Mouse (Mus musculus): Measurements from ENCODE around the gene Tvp23a. TPM values are rescaled to one million over a fixed set of nuclear protein-coding genes. Genes with fewer than 3 reads are reported as not detected.

Gene Tvp23a
- polyA plus RNA-seq, 1 experiment: 2.6 TPM

DNA sequence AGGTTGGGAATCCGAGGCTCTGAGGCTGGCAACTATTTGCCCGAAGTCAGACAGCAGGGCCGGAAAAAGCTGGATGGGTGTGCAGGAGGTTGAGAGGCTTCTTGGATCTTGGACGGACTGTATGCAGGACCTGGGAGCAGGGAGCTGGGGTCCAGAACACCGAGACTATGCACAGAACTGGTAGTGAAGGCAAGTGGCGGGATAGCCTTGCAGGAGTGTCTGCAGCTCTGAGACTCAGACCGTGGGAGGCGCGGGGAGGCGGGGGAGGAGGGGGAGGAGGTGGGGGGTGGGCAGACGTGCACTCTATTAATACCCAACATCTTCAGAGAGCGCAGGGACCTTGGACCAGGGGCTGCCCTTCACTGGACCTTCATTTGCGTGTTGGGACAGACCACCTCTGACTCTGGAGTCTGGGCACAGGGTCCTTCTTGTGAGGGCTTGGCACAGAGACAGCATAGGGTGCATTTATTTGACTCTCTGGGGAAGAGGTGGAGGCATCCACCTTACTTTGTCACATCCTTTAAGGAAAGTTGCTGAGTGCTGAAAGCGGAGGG, 42.8 kb upstream of the Tvp23a start:
- no peak overlapping the region for H3K4me3 ChIP-seq
- no peak overlapping the region for H3ac ChIP-seq (ENCODE audit: control insufficient read depth, insufficient read length)
- no peak overlapping the region for H3K4me2 ChIP-seq (ENCODE audit: low read depth)
- TF ChIP-seq TCF12 (IDR thresholded peaks at IDR 0.05; ENCODE audit: insufficient read depth, poor library complexity, severe bottlenecking) (no peak), TCF3 (IDR thresholded peaks at IDR 0.05; ENCODE audit: insufficient read length, low read depth) (no peak)
- no peaks in the 10 kb centered on the region for H3K79me2 ChIP-seq (ENCODE audit: control insufficient read depth, insufficient read depth)
- no peaks in the 10 kb centered on the region for H3K36me3 ChIP-seq (ENCODE audit: control insufficient read depth, insufficient read depth)
- peaks cover 40% of the 10 kb centered on the region for H3K27me3 ChIP-seq (ENCODE audit: control insufficient read depth, insufficient read depth, insufficient read length)

DNA sequence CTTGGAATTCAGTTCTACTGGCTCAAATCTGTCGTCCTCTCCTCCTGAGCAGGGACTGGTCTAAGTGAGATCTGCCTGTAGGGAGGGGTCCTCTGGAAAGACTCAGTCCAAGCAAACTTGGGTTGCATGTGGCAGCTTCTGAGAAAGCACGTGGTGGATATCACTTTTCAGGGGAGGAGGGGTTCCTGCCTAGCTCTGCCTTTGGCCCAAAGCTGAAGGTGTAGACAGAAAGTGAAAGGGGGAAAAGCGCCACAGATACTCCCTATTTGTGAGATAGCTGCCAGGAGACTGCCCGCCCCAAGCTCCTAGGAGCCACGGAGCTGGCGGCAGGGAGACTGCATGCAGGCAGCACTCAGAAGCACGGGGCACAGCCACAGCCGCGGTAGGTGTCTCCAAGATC, 42.3 kb upstream of the Tvp23a start:
- Histone ChIP-seq H3K36me3 (ENCODE audit: control insufficient read depth, insufficient read depth) (no peaks in the 10 kb centered on the region), H3ac (ENCODE audit: control insufficient read depth, insufficient read length) (no peak overlapping the region), H3K4me2 (ENCODE audit: low read depth) (no peak overlapping the region), H3K4me3 (no peak overlapping the region), H3K79me2 (ENCODE audit: control insufficient read depth, insufficient read depth) (no peaks in the 10 kb centered on the region), H3K27me3 (ENCODE audit: control insufficient read depth, insufficient read depth, insufficient read length) (peaks cover 42% of the 10 kb centered on the region)
- no peak for TF ChIP-seq TCF3 (IDR thresholded peaks at IDR 0.05; ENCODE audit: insufficient read length, low read depth)
- no peak for TF ChIP-seq MYOG (IDR thresholded peaks at IDR 0.05; ENCODE audit: control insufficient read depth in 1 of 3, insufficient read depth in 1 of 3, insufficient read length in 2 of 3, low read depth in 2 of 3)
- no peak for TF ChIP-seq REST (IDR thresholded peaks at IDR 0.05; ENCODE audit: insufficient read depth, insufficient read length)
- no peak for TF ChIP-seq POLR2A (IDR thresholded peaks at IDR 0.05; ENCODE audit: insufficient read length, low read depth)
- no peak for TF ChIP-seq POLR2AphosphoS2 (IDR thresholded peaks at IDR 0.05; ENCODE audit: insufficient read length, low read depth)
- no peak for TF ChIP-seq TCF12 (IDR thresholded peaks at IDR 0.05; ENCODE audit: insufficient read depth, poor library complexity, severe bottlenecking)
- no peak for TF ChIP-seq SRF (IDR thresholded peaks at IDR 0.05; ENCODE audit: control insufficient read depth, insufficient read length, low read depth)
- no peak for TF ChIP-seq MAX (IDR thresholded peaks at IDR 0.05; ENCODE audit: low read depth)
- TF ChIP-seq USF1 (IDR thresholded peaks at IDR 0.05; ENCODE audit: low read depth): no peak
- TF ChIP-seq CEBPB (IDR thresholded peaks at IDR 0.05; ENCODE audit: insufficient read depth, poor library complexity, severe bottlenecking): no peak
- no peak for TF ChIP-seq E2F4 (IDR thresholded peaks at IDR 0.05; ENCODE audit: insufficient read depth)
- TF ChIP-seq MYOD1 (IDR thresholded peaks at IDR 0.05; ENCODE audit: control insufficient read depth in 1 of 3, insufficient read length in 2 of 3, low read depth in 2 of 3): no peak

DNA sequence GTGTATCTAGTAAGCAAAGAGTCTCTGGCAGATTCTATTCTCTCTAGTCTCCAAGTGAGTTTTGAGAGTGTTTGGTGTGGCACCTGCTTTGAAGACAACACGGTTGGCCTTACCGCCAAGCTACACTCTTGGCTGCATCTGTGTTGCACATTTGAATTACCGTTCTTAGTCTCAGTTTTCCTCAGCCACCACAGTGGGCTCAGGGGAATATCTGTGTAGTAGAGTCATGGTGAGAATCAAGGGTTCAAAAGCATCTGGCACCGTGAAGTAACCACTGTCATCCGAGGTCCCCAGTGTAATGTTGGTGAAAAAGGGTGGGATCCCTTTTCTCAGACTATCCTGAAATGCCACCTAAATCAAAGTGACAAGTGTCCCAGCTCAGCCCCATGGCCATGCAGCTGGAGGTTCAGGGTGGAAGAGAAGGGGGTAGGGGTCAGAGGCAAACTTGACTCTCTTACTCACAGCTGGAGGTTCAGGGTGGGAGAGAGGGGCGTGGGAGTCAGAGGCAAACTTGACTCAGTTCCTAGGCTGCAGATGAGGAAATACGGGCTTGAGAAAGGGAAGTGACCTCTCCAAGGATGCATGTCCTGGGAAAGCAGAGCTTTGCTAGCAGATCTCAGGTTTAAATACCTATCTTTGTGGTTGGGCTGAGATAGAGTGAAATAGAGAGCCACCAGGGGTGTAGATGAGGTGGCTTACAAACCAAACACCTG, 41.8 kb upstream of the Tvp23a start:
- H3K36me3 ChIP-seq (ENCODE audit: control insufficient read depth, insufficient read depth): no peaks in the 10 kb centered on the region
- H3ac ChIP-seq (ENCODE audit: control insufficient read depth, insufficient read length): no peak overlapping the region
- TF ChIP-seq TCF12 (IDR thresholded peaks at IDR 0.05; ENCODE audit: insufficient read depth, poor library complexity, severe bottlenecking) (no peak), MYOD1 (IDR thresholded peaks at IDR 0.05; ENCODE audit: control insufficient read depth in 1 of 3, insufficient read length in 2 of 3, low read depth in 2 of 3) (no peak), CEBPB (IDR thresholded peaks at IDR 0.05; ENCODE audit: insufficient read depth, poor library complexity, severe bottlenecking) (no peak), MYOG (IDR thresholded peaks at IDR 0.05; ENCODE audit: control insufficient read depth in 1 of 3, insufficient read depth in 1 of 3, insufficient read length in 2 of 3, low read depth in 2 of 3) (no peak), MAX (IDR thresholded peaks at IDR 0.05; ENCODE audit: low read depth) (no peak), SRF (IDR thresholded peaks at IDR 0.05; ENCODE audit: control insufficient read depth, insufficient read length, low read depth) (no peak), USF1 (IDR thresholded peaks at IDR 0.05; ENCODE audit: low read depth) (no peak)
- H3K27me3 ChIP-seq (ENCODE audit: control insufficient read depth, insufficient read depth, insufficient read length): peaks cover 41% of the 10 kb centered on the region
- no peaks in the 10 kb centered on the region for H3K79me2 ChIP-seq (ENCODE audit: control insufficient read depth, insufficient read depth)
- no peak overlapping the region for H3K4me3 ChIP-seq
- no peak overlapping the region for H3K4me2 ChIP-seq (ENCODE audit: low read depth)

DNA sequence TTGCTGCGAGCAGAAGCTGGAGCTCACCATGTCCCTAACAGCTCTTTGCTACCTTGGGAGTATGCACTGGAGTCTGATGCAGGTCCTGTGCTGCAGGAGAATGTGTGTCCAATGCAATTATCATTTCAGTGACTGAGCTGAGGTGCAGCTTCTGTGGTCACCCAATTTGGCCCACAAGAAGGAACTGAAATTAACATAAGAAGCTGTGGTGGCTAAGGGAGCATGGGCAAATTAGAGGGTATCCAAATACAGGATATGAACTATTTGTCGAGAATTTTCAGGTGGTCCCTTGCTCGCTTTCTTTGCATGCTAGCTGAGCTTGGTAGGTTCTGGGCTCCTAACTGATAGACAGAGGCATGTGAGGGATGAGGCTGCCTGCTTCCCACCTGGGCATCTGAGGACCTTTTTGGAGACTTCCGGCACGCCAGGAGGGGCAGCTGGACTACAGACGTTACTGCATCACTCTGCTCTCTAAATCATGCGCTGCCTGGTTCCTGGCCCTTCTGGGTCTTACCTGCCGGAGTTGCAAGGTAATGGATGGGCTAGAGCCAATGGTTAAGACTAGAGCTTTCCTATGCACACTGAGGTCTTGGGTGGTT, 40.8 kb upstream of the Tvp23a start:
- H3K4me2 ChIP-seq (ENCODE audit: low read depth): no peak overlapping the region
- H3K36me3 ChIP-seq (ENCODE audit: control insufficient read depth, insufficient read depth): no peaks in the 10 kb centered on the region
- peaks cover 51% of the 10 kb centered on the region for H3K27me3 ChIP-seq (ENCODE audit: control insufficient read depth, insufficient read depth, insufficient read length)
- H3ac ChIP-seq (ENCODE audit: control insufficient read depth, insufficient read length): no peak overlapping the region
- no peak for TF ChIP-seq MYOD1 (IDR thresholded peaks at IDR 0.05; ENCODE audit: control insufficient read depth in 1 of 3, insufficient read length in 2 of 3, low read depth in 2 of 3)
- no peak for TF ChIP-seq USF1 (IDR thresholded peaks at IDR 0.05; ENCODE audit: low read depth)
- no peak for TF ChIP-seq TCF12 (IDR thresholded peaks at IDR 0.05; ENCODE audit: insufficient read depth, poor library complexity, severe bottlenecking)
- no peak for TF ChIP-seq CEBPB (IDR thresholded peaks at IDR 0.05; ENCODE audit: insufficient read depth, poor library complexity, severe bottlenecking)
- no peak for TF ChIP-seq SRF (IDR thresholded peaks at IDR 0.05; ENCODE audit: control insufficient read depth, insufficient read length, low read depth)
- TF ChIP-seq E2F4 (IDR thresholded peaks at IDR 0.05; ENCODE audit: insufficient read depth): no peak
- no peak for TF ChIP-seq POLR2A (IDR thresholded peaks at IDR 0.05; ENCODE audit: insufficient read length, low read depth)
- no peak for TF ChIP-seq MYOG (IDR thresholded peaks at IDR 0.05; ENCODE audit: control insufficient read depth in 1 of 3, insufficient read depth in 1 of 3, insufficient read length in 2 of 3, low read depth in 2 of 3)
- no peak for TF ChIP-seq POLR2AphosphoS2 (IDR thresholded peaks at IDR 0.05; ENCODE audit: insufficient read length, low read depth)
- H3K79me2 ChIP-seq (ENCODE audit: control insufficient read depth, insufficient read depth): no peaks in the 10 kb centered on the region
- H3K4me3 ChIP-seq: no peak overlapping the region

DNA sequence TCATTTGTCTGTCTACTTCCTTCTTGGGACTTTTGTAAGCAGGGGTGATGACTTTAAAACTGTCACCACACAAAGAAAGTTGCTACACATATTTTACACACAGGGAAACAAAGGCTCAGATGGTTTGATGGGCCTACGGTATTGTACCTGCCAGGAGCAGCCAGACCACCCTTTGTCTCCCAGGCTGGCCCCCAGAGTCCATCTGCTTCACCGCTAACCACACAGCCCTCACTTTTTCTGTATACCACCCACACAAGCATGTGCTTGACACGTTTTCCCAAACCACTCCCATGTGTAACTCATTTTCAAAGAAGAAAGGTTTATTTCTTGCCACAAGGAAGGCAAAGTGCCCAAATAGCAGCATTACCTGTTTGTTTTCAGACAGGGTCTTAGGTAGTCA, 39.8 kb upstream of the Tvp23a start:
- Histone ChIP-seq H3K36me3 (ENCODE audit: control insufficient read depth, insufficient read depth) (no peaks in the 10 kb centered on the region), H3K4me2 (ENCODE audit: low read depth) (no peak overlapping the region), H3K27me3 (ENCODE audit: control insufficient read depth, insufficient read depth, insufficient read length) (peaks cover 54% of the 10 kb centered on the region), H3K79me2 (ENCODE audit: control insufficient read depth, insufficient read depth) (no peaks in the 10 kb centered on the region), H3ac (ENCODE audit: control insufficient read depth, insufficient read length) (no peak overlapping the region), H3K4me3 (no peak overlapping the region)
- TF ChIP-seq E2F4 (IDR thresholded peaks at IDR 0.05; ENCODE audit: insufficient read depth): no peak
- TF ChIP-seq MYOG (IDR thresholded peaks at IDR 0.05; ENCODE audit: control insufficient read depth in 1 of 3, insufficient read depth in 1 of 3, insufficient read length in 2 of 3, low read depth in 2 of 3): no peak
- TF ChIP-seq MYOD1 (IDR thresholded peaks at IDR 0.05; ENCODE audit: control insufficient read depth in 1 of 3, insufficient read length in 2 of 3, low read depth in 2 of 3): no peak
- no peak for TF ChIP-seq MAX (IDR thresholded peaks at IDR 0.05; ENCODE audit: low read depth)
- TF ChIP-seq POLR2AphosphoS2 (IDR thresholded peaks at IDR 0.05; ENCODE audit: insufficient read length, low read depth): no peak
- no peak for TF ChIP-seq USF1 (IDR thresholded peaks at IDR 0.05; ENCODE audit: low read depth)
- no peak for TF ChIP-seq CEBPB (IDR thresholded peaks at IDR 0.05; ENCODE audit: insufficient read depth, poor library complexity, severe bottlenecking)
- TF ChIP-seq TCF3 (IDR thresholded peaks at IDR 0.05; ENCODE audit: insufficient read length, low read depth): no peak
- TF ChIP-seq REST (IDR thresholded peaks at IDR 0.05; ENCODE audit: insufficient read depth, insufficient read length): no peak
- TF ChIP-seq SRF (IDR thresholded peaks at IDR 0.05; ENCODE audit: control insufficient read depth, insufficient read length, low read depth): no peak
- no peak for TF ChIP-seq POLR2A (IDR thresholded peaks at IDR 0.05; ENCODE audit: insufficient read length, low read depth)
- TF ChIP-seq TCF12 (IDR thresholded peaks at IDR 0.05; ENCODE audit: insufficient read depth, poor library complexity, severe bottlenecking): no peak

All from myocyte (in vitro differentiated cells).